Mouse (Mus musculus): ENCODE data around the gene Akap8. TPM values are rescaled to one million over a fixed set of nuclear protein-coding genes. Genes with fewer than 3 reads are reported as not detected.

Akap8 gene
- total and polyA plus RNA-seq, 3 experiments, result 77.9 to 127 (median 101) TPM

- Histone ChIP-seq H3K9ac (ENCODE audit: control insufficient read depth, low read depth, low read length, poor library complexity, severe bottlenecking) (no peak overlapping the region), H3K4me3 (ENCODE audit: control insufficient read depth in 1 of 2, insufficient read depth in 1 of 2, low read depth in 2 of 2, low read length in 2 of 2) (no peak overlapping the region), H3K27ac (ENCODE audit: control insufficient read depth, low read depth, low read length) (no peak overlapping the region), H3K79me2 (ENCODE audit: control insufficient read depth, insufficient read depth, low read length, poor library complexity) (peaks cover 79% of the 10 kb centered on the region), H3K36me3 (ENCODE audit: control insufficient read depth in 1 of 2, insufficient read depth in 2 of 2, low read length in 2 of 2) (peaks cover 12 to 24% of the 10 kb centered on the region in 2 experiments), H3K4me1 (ENCODE audit: control insufficient read depth in 1 of 2, insufficient read depth in 2 of 2, low read length in 2 of 2) (peaks cover 1 to 8% of the 10 kb centered on the region in 2 experiments; a peak in 3 of 4 replicates), H3K9me3 (replicated peaks; ENCODE audit: insufficient read depth, low read length) (no peaks in the 10 kb centered on the region), H3K27me3 (ENCODE audit: control insufficient read depth in 1 of 2, insufficient read depth in 2 of 2, low read length in 2 of 2) (no peaks in the 10 kb centered on the region)
- no peak for DNase-seq (ENCODE audit: low read depth, low spot score)
- no peak for TF ChIP-seq RAD21 (IDR thresholded peaks at IDR 0.05; ENCODE audit: low read depth, low read length)
- no peak for TF ChIP-seq MYB (IDR thresholded peaks at IDR 0.05; ENCODE audit: low read depth, low read length)
- TF ChIP-seq HCFC1 (IDR thresholded peaks at IDR 0.05; ENCODE audit: low read depth, low read length), result no peak
- TF ChIP-seq USF1 (IDR thresholded peaks at IDR 0.05; ENCODE audit: low read depth, low read length), result no peak
- no peak for TF ChIP-seq USF2 (IDR thresholded peaks at IDR 0.05; ENCODE audit: borderline replicate concordance in 1 of 2, insufficient read depth in 1 of 2, low read depth in 1 of 2, low read length in 2 of 2)
- TF ChIP-seq POLR2A (IDR thresholded peaks at IDR 0.05; ENCODE audit: control insufficient read depth in 1 of 2, insufficient read depth in 1 of 2, low read depth in 1 of 2, low read length in 2 of 2, poor library complexity in 1 of 2), result no peak
- no peak for TF ChIP-seq GATA1 (IDR thresholded peaks at IDR 0.05; ENCODE audit: low read depth, low read length)
- TF ChIP-seq MAFK (IDR thresholded peaks at IDR 0.05; ENCODE audit: borderline replicate concordance, low read depth, low read length), result no peak
- TF ChIP-seq SMC3 (IDR thresholded peaks at IDR 0.05; ENCODE audit: low read depth, low read length), result no peak
Observed at GRCm38 (mm10) chr17:32256896-32257295, 64.1 kb downstream of the Akap8 start.

Other genes with a start within 250 kb of the Akap8 start
- gene Notch3, start 154.4 kb downstream of the Akap8 start, total RNA-seq (2012; rRNA removed), result 0.07 and 0.08 TPM in 2 replicates
- under 1 TPM in 1 of 2 experiments, not detected in 1; 0.50 TPM for gene Notch3, start 154.4 kb downstream of the Akap8 start, polyA plus RNA-seq (2012; ENCODE audit: insufficient read depth in 1 of 2, insufficient read length in 2 of 2, low read depth in 1 of 2, low replicate concordance in 2 of 2, missing spikeins in 1 of 2)
- 0.07 and 0.08 TPM in 2 replicates for gene Ephx3, start 131.7 kb downstream of the Akap8 start, total RNA-seq (2012; rRNA removed)
- gene Ephx3, start 131.7 kb downstream of the Akap8 start, polyA plus RNA-seq (2012; ENCODE audit: insufficient read depth in 1 of 2, insufficient read length in 2 of 2, low read depth in 1 of 2, low replicate concordance in 2 of 2, missing spikeins in 1 of 2), result not detected
- gene Brd4, start 36.5 kb downstream of the Akap8 start, total RNA-seq (2012; rRNA removed), result 12.3 and 18.3 TPM in 2 replicates
- 10 to 100 TPM in 1 of 2 experiments, not detected in 1; 91.4 TPM for gene Brd4, start 36.5 kb downstream of the Akap8 start, polyA plus RNA-seq (2012; ENCODE audit: insufficient read depth in 1 of 2, insufficient read length in 2 of 2, low read depth in 1 of 2, low replicate concordance in 2 of 2, missing spikeins in 1 of 2)
- 34.1 and 40.0 TPM in 2 replicates for gene Akap8l, start 29.4 kb upstream of the Akap8 start, total RNA-seq (2012; rRNA removed)
- gene Akap8l, start 29.4 kb upstream of the Akap8 start, polyA plus RNA-seq (2012; ENCODE audit: insufficient read depth in 1 of 2, insufficient read length in 2 of 2, low read depth in 1 of 2, low replicate concordance in 2 of 2, missing spikeins in 1 of 2), result 10 to 100 TPM in 1 of 2 experiments, not detected in 1; 63.8 TPM
- 4.4 and 5.6 TPM in 2 replicates for gene Wiz, start 68.2 kb upstream of the Akap8 start, total RNA-seq (2012; rRNA removed)
- 10 to 100 TPM in 1 of 2 experiments, not detected in 1; 44.1 TPM for gene Wiz, start 68.2 kb upstream of the Akap8 start, polyA plus RNA-seq (2012; ENCODE audit: insufficient read depth in 1 of 2, insufficient read length in 2 of 2, low read depth in 1 of 2, low replicate concordance in 2 of 2, missing spikeins in 1 of 2)
- gene Rasal3, start 82.3 kb upstream of the Akap8 start, total RNA-seq (2012; rRNA removed), result 0.04 TPM in 1 of 2 replicates, not detected in the other
- gene Rasal3, start 82.3 kb upstream of the Akap8 start, polyA plus RNA-seq (2012; ENCODE audit: insufficient read depth in 1 of 2, insufficient read length in 2 of 2, low read depth in 1 of 2, low replicate concordance in 2 of 2, missing spikeins in 1 of 2), result under 1 TPM in 1 of 2 experiments, not detected in 1; 0.04 TPM
- 1.8 and 2.5 TPM in 2 replicates for gene Pglyrp2, start 102.9 kb upstream of the Akap8 start, total RNA-seq (2012; rRNA removed)
- 1 to 10 TPM in 1 of 2 experiments, not detected in 1; 3.5 TPM for gene Pglyrp2, start 102.9 kb upstream of the Akap8 start, polyA plus RNA-seq (2012; ENCODE audit: insufficient read depth in 1 of 2, insufficient read length in 2 of 2, low read depth in 1 of 2, low replicate concordance in 2 of 2, missing spikeins in 1 of 2)
- not detected in 2 replicates for gene Cyp4f39, start 131.5 kb upstream of the Akap8 start, total RNA-seq (2012; rRNA removed)
- not detected for gene Cyp4f39, start 131.5 kb upstream of the Akap8 start, polyA plus RNA-seq (2012; ENCODE audit: insufficient read depth in 1 of 2, insufficient read length in 2 of 2, low read depth in 1 of 2, low replicate concordance in 2 of 2, missing spikeins in 1 of 2)
- gene Cyp4f17, start 184.8 kb upstream of the Akap8 start, total RNA-seq (2012; rRNA removed), result 0.42 and 0.52 TPM in 2 replicates
- 1 to 10 TPM in 1 of 2 experiments, not detected in 1; 1.8 TPM for gene Cyp4f17, start 184.8 kb upstream of the Akap8 start, polyA plus RNA-seq (2012; ENCODE audit: insufficient read depth in 1 of 2, insufficient read length in 2 of 2, low read depth in 1 of 2, low replicate concordance in 2 of 2, missing spikeins in 1 of 2)
- 5.2 and 5.7 TPM in 2 replicates for gene Cyp4f16, start 215.3 kb upstream of the Akap8 start, total RNA-seq (2012; rRNA removed)
- gene Cyp4f16, start 215.3 kb upstream of the Akap8 start, polyA plus RNA-seq (2012; ENCODE audit: insufficient read depth in 1 of 2, insufficient read length in 2 of 2, low read depth in 1 of 2, low replicate concordance in 2 of 2, missing spikeins in 1 of 2), result 1 to 10 TPM in 1 of 2 experiments, not detected in 1; 10.0 TPM